Mouse (Mus musculus): ENCODE results near the gene Lrmda. TPM values are rescaled to one million over a fixed set of nuclear protein-coding genes. Genes with fewer than 3 reads are reported as not detected.

Lrmda gene
- total and polyA plus RNA-seq, 2 experiments, result 0.18 to 0.50 TPM

DNA sequence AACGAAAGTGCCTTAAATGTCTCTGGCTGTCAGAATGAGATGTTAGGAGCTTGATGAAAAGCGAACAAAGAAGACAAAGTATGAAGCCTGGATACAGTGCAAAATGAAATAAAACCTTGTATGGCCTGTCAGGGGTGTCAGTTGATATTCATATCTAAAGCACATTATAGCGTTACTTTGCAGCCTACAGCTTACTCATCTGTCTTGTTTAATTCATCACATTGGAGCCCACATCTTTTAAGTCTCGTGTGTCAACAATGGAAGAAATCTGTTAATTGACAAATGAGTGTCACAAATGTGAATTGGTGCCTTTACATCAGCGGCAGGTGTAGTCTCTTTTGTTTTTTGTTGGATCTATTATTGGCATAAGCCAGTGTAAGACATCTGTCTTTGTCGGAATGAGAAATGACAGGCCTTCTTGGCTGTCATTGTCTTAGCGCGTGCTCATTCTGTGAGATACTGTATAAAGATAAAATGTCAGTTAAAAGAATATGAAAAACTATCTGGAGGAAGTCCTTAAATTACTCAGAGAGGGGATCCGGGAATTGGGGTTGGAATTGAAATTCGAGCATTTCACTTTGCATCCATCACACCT, 26.8 kb downstream of the Lrmda start:
- Histone ChIP-seq H3K9ac (ENCODE audit: low read depth, low read length) (no peak overlapping the region), H3K27me3 (ENCODE audit: control insufficient read depth, insufficient read depth, low read length) (no peaks in the 10 kb centered on the region), H3K27ac (replicated peaks; ENCODE audit: insufficient read depth, low read depth, low read length) (no peak overlapping the region), H3K36me3 (ENCODE audit: control insufficient read depth, insufficient read depth, low read length) (no peaks in the 10 kb centered on the region), H3K4me1 (ENCODE audit: control insufficient read depth, insufficient read depth, low read length) (no peaks in the 10 kb centered on the region), H3K79me2 (ENCODE audit: control insufficient read depth, insufficient read depth, low read length) (no peaks in the 10 kb centered on the region), H3K4me3 (ENCODE audit: insufficient read depth, low read depth, low read length) (no peak overlapping the region)
- 89% methylated on average over 10 of the region's 10 CpGs for WGBS
- TF ChIP-seq CTCF (IDR thresholded peaks at IDR 0.05; ENCODE audit: low read depth, low read length), result no peak
- TF ChIP-seq POLR2A (IDR thresholded peaks at IDR 0.05; ENCODE audit: extremely low read depth, insufficient read depth, low read length), result no peak
- DNase-seq (ENCODE audit: extremely low read depth, low read depth, low spot score), result no peak

DNA sequence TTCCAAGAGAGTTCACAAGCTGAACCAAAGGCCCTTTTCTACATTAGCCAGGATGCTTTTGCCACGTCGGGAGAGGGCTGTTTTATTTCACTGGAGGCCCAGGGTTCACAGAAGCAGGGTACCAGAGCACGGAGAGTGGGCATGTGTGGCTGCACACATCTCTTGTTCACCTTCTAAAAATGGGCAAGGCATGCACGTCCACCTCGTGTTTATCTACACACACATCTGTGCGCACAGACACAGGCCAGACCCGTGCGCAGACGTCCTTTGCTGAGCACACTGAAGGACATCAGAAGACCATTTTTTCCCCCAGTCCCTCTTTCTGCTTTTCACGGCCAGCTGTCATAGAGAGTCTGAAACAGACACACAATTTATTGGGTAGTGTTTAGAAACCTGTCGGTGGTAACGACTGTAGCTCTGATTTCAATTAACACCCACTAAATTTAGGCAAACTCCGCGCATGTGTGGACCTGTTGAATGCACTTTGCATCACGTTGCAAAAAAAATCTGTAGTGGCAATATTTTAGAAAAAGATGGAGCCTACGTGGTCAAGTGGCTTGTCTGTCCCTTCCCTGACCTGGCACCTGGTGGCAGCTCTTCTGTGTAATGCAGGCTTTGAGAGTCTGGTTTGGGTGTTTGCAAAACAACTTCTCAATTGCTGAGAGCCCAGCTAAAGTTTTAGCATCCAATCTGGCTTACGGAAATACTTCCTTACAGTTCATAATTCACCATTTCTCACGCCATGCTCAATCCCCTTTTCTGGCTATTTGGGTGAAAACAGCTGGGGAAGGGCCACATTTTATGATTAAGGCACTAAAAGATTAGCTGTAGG, 28.8 kb downstream of the Lrmda start:
- Histone ChIP-seq H3K4me1 (ENCODE audit: control insufficient read depth, insufficient read depth, low read length) (peaks cover 3% of the 10 kb centered on the region; the same call in 1 of the 2 replicates), H3K27me3 (ENCODE audit: control insufficient read depth, insufficient read depth, low read length) (no peaks in the 10 kb centered on the region), H3K4me3 (ENCODE audit: insufficient read depth, low read depth, low read length) (no peak overlapping the region), H3K79me2 (ENCODE audit: control insufficient read depth, insufficient read depth, low read length) (no peaks in the 10 kb centered on the region), H3K27ac (replicated peaks; ENCODE audit: insufficient read depth, low read depth, low read length) (no peak overlapping the region), H3K36me3 (ENCODE audit: control insufficient read depth, insufficient read depth, low read length) (no peaks in the 10 kb centered on the region), H3K9ac (ENCODE audit: low read depth, low read length) (no peak overlapping the region)
- 92% methylated on average over 18 of the region's 18 CpGs for WGBS
- no peak for TF ChIP-seq CTCF (IDR thresholded peaks at IDR 0.05; ENCODE audit: low read depth, low read length)
- no peak for TF ChIP-seq POLR2A (IDR thresholded peaks at IDR 0.05; ENCODE audit: extremely low read depth, insufficient read depth, low read length)
- DNase-seq (ENCODE audit: extremely low read depth, low read depth, low spot score), result no peak

DNA sequence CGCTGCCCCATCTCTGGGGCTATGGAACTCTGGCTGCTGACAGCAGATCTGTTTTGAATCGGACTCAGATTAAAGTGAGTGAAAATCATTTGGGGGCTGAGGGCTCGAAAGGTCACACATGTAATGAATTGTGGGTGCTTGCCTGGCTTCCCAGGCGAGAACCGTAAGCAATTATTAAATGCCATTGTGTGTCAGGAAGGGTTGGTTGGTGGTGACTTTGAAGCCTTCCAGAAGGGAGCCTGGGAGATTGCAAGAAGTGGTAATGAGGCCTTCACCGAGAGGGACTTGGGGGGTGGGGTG, 29.3 kb downstream of the Lrmda start:
- WGBS, result 91% methylated on average over 6 of the region's 6 CpGs

GRCm38 (mm10) chr14:22049282-22049681, 29.8 kb downstream of the Lrmda start:
- peaks cover 3% of the 10 kb centered on the region; the same call in 1 of the 2 replicates for H3K4me1 ChIP-seq (ENCODE audit: control insufficient read depth, insufficient read depth, low read length)
- no peaks in the 10 kb centered on the region for H3K79me2 ChIP-seq (ENCODE audit: control insufficient read depth, insufficient read depth, low read length)
- no peak overlapping the region for H3K9ac ChIP-seq (ENCODE audit: low read depth, low read length)
- no peak overlapping the region for H3K27ac ChIP-seq (replicated peaks; ENCODE audit: insufficient read depth, low read depth, low read length)
- H3K4me3 ChIP-seq (ENCODE audit: insufficient read depth, low read depth, low read length), result no peak overlapping the region
- no peaks in the 10 kb centered on the region for H3K27me3 ChIP-seq (ENCODE audit: control insufficient read depth, insufficient read depth, low read length)
- DNase-seq (ENCODE audit: extremely low read depth, low read depth, low spot score), result no peak
- TF ChIP-seq POLR2A (IDR thresholded peaks at IDR 0.05; ENCODE audit: extremely low read depth, insufficient read depth, low read length), result no peak
- TF ChIP-seq CTCF (IDR thresholded peaks at IDR 0.05; ENCODE audit: low read depth, low read length), result no peak
- no peaks in the 10 kb centered on the region for H3K36me3 ChIP-seq (ENCODE audit: control insufficient read depth, insufficient read depth, low read length)
- 61% methylated on average over 1 of the region's 1 CpGs for WGBS

More for the DNA sequence above, 29.3 kb downstream of the Lrmda start:
- no peak for DNase-seq (ENCODE audit: extremely low read depth, low read depth, low spot score)
- Histone ChIP-seq H3K4me1 (ENCODE audit: control insufficient read depth, insufficient read depth, low read length) (peaks cover 3% of the 10 kb centered on the region; the same call in 1 of the 2 replicates), H3K79me2 (ENCODE audit: control insufficient read depth, insufficient read depth, low read length) (no peaks in the 10 kb centered on the region), H3K27me3 (ENCODE audit: control insufficient read depth, insufficient read depth, low read length) (no peaks in the 10 kb centered on the region), H3K9ac (ENCODE audit: low read depth, low read length) (no peak overlapping the region), H3K4me3 (ENCODE audit: insufficient read depth, low read depth, low read length) (no peak overlapping the region), H3K27ac (replicated peaks; ENCODE audit: insufficient read depth, low read depth, low read length) (no peak overlapping the region), H3K36me3 (ENCODE audit: control insufficient read depth, insufficient read depth, low read length) (no peaks in the 10 kb centered on the region)
- TF ChIP-seq CTCF (IDR thresholded peaks at IDR 0.05; ENCODE audit: low read depth, low read length) (no peak), POLR2A (IDR thresholded peaks at IDR 0.05; ENCODE audit: extremely low read depth, insufficient read depth, low read length) (no peak)

DNA sequence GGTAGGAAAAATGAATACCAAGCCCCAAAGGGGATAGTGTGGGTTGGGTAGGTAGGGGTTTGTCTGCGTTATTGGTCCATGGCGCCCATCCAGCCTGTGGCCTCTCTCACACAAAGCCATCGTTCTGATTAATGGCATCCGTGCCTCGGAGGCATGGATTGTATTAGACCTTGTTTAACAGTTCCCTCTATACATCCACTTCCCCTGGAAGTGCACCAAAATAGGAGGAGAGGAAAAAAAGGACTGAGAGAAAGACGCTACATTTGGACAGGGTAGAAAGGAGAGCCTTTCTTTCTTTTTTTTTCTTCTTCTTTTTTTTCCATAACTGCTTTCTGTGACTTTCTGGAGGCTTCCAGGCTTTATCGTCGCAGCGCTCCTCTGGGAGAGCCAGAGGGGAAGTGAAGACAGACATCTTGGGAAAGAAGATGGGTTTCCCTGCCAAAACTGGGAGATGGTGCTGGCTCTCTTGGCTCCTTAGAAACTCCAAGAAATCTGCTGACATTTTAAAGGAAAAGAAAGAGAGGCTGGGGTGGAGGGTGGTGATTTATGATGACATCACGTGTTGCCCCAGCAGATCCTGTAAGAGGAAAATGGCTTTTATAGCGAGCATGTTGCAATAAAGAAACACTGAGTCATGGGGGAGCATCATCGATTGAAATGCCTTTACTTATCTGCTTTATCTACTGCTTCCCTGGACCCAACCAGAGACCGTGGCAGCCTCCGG, 32.6 kb downstream of the Lrmda start:
- H3K4me1 ChIP-seq (ENCODE audit: control insufficient read depth, insufficient read depth, low read length), result peaks cover 3% of the 10 kb centered on the region; the same call in 1 of the 2 replicates
- H3K27me3 ChIP-seq (ENCODE audit: control insufficient read depth, insufficient read depth, low read length), result no peaks in the 10 kb centered on the region
- TF ChIP-seq POLR2A (IDR thresholded peaks at IDR 0.05; ENCODE audit: extremely low read depth, insufficient read depth, low read length), result no peak
- TF ChIP-seq CTCF (IDR thresholded peaks at IDR 0.05; ENCODE audit: low read depth, low read length), result no peak
- H3K4me3 ChIP-seq (ENCODE audit: insufficient read depth, low read depth, low read length), result no peak overlapping the region
- no peaks in the 10 kb centered on the region for H3K36me3 ChIP-seq (ENCODE audit: control insufficient read depth, insufficient read depth, low read length)
- peak overlapping the region; percentile 42; the same call in 1 of the 2 replicates for H3K27ac ChIP-seq (replicated peaks; ENCODE audit: insufficient read depth, low read depth, low read length)
- no peak for DNase-seq (ENCODE audit: extremely low read depth, low read depth, low spot score)
- WGBS, result 72% methylated on average over 14 of the region's 14 CpGs
- H3K9ac ChIP-seq (ENCODE audit: low read depth, low read length), result no peak overlapping the region
- no peaks in the 10 kb centered on the region for H3K79me2 ChIP-seq (ENCODE audit: control insufficient read depth, insufficient read depth, low read length)

Data from liver, adult 2 months (tissue).